Mouse (Mus musculus): ENCODE data around the gene Scn4b.
A peak's percentile ranks its signal among the peaks of the same experiment; 100 is the strongest.

Gene Scn4b

DNA sequence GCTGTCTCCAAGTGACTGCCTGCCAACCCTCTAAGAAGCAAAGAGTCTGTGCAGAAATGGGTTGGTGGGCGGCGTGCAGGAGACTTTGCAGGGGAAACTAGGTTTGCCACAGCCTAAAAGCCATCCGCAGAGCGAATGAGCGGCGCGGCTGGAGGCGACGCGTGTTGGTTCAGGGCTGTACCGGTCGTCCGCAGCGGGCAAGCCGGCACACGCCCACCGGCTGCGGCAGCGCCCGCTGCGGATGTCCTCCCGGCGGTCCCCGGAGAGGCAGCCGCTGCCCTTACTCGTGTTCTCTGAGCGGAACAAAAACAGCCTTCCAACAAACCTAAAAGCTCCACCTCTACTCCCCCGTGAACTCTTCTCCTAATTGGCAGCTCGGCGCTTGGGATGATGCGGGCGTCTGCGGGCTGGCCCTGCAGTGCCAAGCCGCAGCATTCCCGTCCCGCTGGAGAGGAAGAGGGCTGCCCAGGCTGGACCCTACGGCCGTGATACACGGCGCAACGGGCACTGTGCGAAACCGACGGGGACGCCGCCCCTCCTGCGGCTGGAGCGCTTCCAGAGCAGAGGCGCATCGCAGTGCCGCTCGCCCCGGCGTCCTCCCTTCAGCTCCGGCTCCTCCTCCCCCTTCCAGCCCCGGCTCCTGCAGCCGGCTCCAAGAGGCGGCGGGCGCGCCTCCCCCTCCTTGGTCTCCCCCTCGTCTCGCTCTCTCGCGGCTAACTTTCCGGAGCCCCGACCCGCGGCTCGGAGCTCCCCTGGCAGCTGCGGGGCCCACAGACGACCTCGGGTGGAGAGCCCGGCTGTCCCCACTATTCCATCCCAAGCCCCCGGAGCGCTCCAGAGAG, at the start of gene Scn4b:
Scn4b (plus strand) TSS at position 205 of the 842 bp plus-strand sequence.
- peak in 1 of 2 experiments; percentile 28 for DNase-seq

- DNase-seq, result no peak
Observed at GRCm38 (mm10) chr9:45090811-45091210, 47.4 kb upstream of the Scn4b start.

DNA sequence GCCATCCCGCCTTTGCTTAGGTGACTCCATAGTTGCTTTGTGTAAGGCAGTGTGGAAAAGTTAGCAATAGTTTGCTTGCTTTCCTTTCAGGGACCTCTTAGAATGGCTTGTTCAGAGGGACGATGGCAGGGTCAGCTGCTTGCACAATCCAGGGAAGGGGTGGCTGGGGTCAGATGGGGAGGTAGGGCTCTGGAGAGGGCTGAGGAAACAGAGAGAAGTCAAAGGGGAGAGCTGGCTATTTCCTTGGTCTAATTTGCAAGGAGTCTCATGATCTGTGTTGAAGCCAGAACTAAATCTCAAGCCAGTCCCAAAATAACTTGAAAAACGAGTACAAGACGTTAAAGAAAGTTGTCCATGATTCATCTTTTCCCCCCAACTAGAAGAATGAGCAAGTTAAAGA, 45.6 kb upstream of the Scn4b start:
- DNase-seq, result no peak

DNA sequence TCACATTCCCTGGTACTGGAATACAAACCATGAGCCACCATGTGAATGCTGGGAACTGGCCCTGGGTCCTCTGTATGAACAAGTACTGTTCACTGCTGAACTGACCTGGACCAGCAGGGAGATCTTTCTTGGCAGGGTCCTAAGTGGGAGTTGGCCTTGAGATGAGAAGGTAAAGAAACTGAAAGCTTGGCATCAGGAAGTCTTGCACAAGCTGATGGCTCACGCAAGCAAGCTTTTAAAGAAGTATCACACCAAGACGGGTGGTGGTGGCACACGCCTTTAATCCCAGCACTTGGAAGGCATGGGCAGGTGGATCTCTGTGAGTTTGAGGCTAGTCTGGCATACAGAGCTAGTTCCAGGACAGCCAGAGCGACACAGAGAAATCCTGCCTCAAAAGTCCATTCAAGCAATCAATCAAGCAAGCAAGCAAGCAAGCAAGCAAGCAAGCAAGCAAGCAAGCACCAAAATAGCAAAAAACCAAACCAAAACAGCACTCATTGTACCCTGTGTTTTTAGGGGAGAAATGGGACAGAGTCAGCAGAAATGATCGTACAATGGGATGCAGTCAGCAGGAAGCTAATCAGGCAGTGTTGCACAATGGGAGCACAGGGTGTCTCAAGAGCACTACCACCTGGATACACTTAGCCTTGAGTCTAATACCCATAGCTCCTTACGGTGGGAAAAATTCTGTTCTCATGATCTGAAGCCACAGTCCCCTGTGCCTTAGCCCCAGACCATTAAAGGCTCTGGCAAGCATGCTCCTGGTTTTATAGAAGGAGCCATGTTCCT, 42.9 kb upstream of the Scn4b start:
- DNase-seq, result no peak

DNA sequence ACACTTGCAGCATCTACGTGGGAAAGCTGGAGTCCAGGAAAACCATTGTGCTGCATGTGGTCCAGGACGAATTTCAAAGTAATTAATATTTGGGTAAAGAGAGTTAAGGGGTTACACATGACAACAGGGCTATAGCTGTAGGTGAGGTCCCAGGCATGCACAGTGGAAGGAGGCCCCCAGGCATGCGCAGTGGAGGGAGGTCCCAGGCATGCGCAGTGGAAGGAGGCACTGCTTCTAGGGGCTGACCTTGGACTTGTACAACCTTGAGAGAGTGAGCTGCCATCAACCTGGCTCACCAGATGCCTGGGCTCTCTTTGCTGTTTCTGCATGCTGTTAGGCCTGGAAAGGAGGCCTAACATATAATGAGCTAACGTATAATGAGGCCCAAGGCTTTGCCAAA, 40.3 kb upstream of the Scn4b start:
- DNase-seq, result no peak

DNA sequence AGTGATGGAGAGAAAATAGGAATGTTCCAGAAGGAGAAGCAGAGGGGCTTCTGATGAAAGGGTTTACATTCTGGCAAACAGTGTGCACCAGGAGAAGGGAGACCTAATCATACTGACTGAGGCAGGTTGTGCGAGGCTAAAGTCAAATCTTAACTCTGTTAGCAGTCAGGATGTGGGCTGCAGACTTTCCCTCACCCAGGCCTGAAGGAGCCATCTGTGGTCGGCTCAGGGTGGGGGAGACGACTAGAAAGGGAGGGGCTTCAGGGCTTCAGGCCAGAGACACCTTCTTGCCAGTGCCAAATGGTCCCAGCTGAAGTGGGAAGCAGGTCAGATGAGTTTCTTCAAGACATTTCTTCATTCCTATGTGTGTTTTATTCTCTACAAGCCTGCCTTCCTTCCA, 39.8 kb upstream of the Scn4b start:
- no peak for DNase-seq

DNA sequence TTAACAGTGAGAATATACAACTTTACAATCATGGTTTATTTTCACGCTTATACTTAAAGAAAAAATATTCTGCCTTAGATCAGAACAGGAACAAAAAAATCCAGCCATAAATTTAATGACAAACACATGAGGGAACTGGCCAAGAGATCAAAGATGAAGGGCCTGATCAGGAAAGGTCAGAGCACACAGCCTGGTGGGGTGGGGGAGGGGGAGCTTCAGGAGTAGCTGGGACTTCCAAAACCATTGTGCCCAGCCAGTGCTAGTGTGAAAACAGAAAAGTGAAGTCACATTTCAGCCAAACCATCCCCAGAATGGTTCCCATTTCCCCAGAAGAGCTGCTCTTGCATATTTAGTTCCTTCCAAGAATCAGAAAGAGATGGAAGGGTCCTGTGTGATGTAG, 35.7 kb upstream of the Scn4b start:
- DNase-seq, result no peak

- DNase-seq, result no peak
Observed at GRCm38 (mm10) chr9:45103211-45103979, 34.8 kb upstream of the Scn4b start.

GRCm38 (mm10) chr9:45105596-45106374, 32.4 kb upstream of the Scn4b start:
- DNase-seq, result no peak

GRCm38 (mm10) chr9:45115706-45116105, 22.5 kb upstream of the Scn4b start:
- peak; percentile 88 to 92 for DNase-seq

DNA sequence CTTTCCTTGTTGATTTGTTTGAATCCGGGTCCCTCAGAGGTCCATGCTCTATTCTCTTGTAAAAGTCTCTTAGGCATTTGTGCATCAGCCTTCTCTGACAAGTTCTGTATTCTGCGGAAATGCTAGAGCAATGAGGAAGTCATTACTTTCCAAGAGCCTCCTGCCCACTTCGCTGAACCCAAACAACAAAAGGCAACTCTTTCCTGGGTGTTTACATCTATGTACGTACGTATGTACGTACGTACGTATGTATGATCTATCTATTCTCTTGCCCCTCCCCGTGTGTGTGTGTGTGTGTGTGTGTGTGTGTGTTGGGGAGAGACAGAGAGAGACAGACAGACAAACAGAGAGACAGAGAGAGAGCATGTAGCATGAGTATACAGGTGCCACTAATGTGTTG, 21.4 kb upstream of the Scn4b start:
- DNase-seq, result no peak

- peak; percentile 48 to 58 for DNase-seq
Observed at GRCm38 (mm10) chr9:45117741-45118431, 20.3 kb upstream of the Scn4b start, which contains the start of gene Scn2b. TSS of gene Scn2b (plus strand) at chr9:45117782.

DNA sequence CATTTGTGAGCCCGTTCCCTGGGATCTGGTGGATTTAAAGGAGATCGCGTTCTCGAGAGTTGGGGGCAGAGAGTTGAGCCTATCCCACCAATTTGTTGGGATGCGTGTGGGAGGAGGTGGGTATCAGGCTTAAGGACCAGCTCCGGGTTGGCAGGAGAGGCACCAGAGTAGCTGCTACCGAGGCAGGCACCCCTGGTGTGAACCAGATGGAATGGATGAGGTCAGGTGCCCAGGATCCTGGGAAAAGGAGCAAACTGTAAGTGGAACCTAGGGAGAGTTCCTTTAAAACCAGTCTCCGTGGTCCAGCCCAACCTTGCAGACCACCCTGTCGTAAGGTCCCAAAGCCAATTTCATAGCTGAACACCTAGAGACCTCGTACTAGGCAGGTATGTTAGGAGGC, 19.6 kb upstream of the Scn4b start:
- DNase-seq, result peak; percentile 93

- peak in 1 of 2 experiments; percentile 40 for DNase-seq
Observed at GRCm38 (mm10) chr9:45119316-45119953, 18.8 kb upstream of the Scn4b start.

GRCm38 (mm10) chr9:45119954-45120530, 18.2 kb upstream of the Scn4b start:
- peak; percentile 47 to 51 for DNase-seq

GRCm38 (mm10) chr9:45120567-45120966, 17.6 kb upstream of the Scn4b start:
- DNase-seq, result peak in 1 of 2 experiments; percentile 27

GRCm38 (mm10) chr9:45121001-45121400, 17.2 kb upstream of the Scn4b start:
- DNase-seq, result peak; percentile 40 to 46

DNA sequence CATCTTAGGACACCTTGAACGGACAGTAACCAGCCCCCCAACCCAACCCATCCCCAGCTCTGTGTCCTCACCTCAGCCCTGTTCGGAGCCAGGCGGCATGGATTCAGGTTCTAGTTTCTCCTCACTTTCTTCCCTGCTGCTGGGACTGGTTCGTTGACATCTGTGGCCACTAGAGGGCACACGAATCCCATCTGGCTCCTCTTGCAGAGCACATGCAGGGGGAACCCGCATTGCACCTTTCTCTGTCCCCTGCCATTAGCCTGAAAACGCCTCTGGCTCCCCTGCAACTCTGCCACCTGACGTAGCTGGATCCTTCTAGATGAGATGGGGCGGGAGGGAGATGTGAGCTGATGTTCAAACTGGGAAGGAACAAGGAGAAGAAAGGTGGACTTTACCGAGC, 16.4 kb upstream of the Scn4b start:
- DNase-seq, result peak; percentile 87 to 89

DNA sequence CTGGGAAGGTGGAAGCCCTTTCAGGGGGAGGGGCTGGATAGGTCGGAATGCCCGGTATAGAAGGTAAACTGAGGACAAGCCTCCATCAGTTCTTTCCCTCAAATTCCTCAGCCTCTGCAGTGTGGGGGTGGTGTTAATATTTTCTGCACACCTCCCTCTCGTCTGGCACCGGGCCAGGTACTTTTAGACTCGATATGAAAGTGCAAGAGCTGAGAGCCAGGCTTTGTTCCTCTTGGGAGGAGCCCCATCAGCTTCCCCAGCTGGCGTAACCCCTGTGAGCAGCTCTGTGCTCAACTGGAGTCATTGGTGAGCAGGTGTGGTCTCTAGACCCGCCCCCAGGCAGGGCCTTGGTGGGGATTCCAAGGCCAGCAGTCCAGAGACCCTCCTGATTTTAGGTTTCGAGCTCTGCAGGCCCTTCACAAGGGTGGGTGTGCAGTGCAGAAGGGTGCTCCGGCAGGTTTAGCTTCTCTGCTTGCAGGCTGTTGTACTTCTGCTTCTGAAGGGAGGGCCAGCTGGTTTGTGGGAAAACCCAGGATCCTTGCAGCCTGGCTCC, 15.9 kb upstream of the Scn4b start:
- DNase-seq, result peak; percentile 53 to 65

DNA sequence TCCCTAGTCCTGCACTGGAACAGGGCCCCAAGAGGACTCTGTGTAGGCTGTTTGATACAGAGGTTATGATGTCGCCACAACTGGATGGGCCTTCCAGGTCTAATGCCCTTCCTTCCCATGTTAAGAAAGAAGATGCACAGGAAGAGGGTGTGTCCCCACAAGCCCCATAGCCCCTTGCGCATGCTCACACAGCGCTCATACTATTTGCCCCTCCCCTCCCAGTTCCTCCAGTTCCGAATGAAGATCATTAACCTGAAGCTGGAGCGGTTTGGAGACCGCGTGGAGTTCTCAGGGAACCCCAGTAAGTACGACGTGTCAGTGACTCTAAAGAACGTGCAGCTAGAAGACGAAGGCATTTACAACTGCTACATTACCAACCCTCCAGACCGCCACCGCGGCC, 13.0 kb upstream of the Scn4b start:
- DNase-seq, result no peak

Measured in cerebellum, postnatal 36 days (tissue).